In the genomic region with DNA sequence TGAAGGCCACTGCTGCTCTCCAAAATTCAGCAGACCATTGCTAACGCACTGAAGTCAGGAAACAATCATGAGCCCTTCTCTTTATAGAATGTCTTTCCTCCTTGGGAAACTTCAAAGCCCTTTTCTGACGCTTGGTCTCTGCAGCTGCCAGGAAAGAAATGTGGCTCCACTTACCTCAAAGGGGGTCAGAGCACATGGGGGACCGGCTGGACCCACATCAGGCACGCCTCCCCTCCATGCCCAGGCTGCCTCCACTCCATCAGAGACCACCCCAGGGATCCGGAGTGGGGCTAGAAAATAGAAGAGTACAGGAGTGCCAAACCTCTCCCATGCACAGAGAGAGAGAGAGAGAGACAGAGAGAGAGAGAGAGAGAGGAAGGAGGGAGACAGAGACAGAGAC, we compare ENCODE assay signal across 35 mouse cellular contexts. TPM values are rescaled to one million over a fixed set of nuclear protein-coding genes. Genes with fewer than 3 reads are reported as not detected.
DNase-seq lines count a peak whose midpoint lies in the region; ATAC-seq and TF ChIP-seq lines count a peak whose summit lies in the region.
"Had no signal": no experiment of that assay in that cellular context is flagged by ENCODE, and none has a peak within 500 bp of the region (broad histone marks: within the 10 kb centered on the region; RNA-seq: fewer than 3 reads in every experiment).

No protein-coding gene starts in this region.

- no peak overlapping the region for H3K9ac ChIP-seq in embryonic facial prominence, embryonic 13.5 days
- no peak overlapping the region for H3K9ac ChIP-seq in limb, embryonic 11.5 days (ENCODE audit: low read length)
- H3K9ac ChIP-seq: hindbrain, embryonic 15.5 days; liver, embryonic 13.5 days; lung, embryonic 14.5 days had no signal

- WGBS in embryonic facial prominence, embryonic 13.5 days: 18% methylated on average over 5 of the region's 5 CpGs
- 13% methylated on average over 5 of the region's 5 CpGs for WGBS in limb, embryonic 11.5 days
- WGBS in lung, adult 2 months: 59% methylated on average over 5 of the region's 5 CpGs

- no peak for TF ChIP-seq CTCF in layer of hippocampus, adult 2 months (conservative IDR thresholded peaks at IDR 0.05)
- TF ChIP-seq CTCF in lung, adult 2 months (IDR thresholded peaks at IDR 0.05; ENCODE audit: insufficient read depth, low read length): no peak

- DNase-seq in layer of hippocampus, adult 2 months (ENCODE audit: low spot score in 2 of 2): no peak
- no peak for DNase-seq in layer of hippocampus, adult 8-10 months (ENCODE audit: low spot score in 2 of 2)
- no peak for DNase-seq in limb, embryonic 11.5 days (ENCODE audit: low spot score)
- DNase-seq in lung, adult 2 months: no peak
- DNase-seq in lung, postnatal 36 days: no peak
- DNase-seq: adrenal gland, postnatal 25 days; cerebellum, adult 18-20 months; cerebellum, postnatal 10 days; gastrocnemius, adult 2 months; gastrocnemius, postnatal 36 days; heart, postnatal 14 days; kidney, adult 11 months; kidney, postnatal 14 days; liver, embryonic 13.5 days; lung, embryonic 14.5 days; midbrain, embryonic 14.5 days; thymus, adult 2 months; thymus, postnatal 4 days had no signal

- H3K4me3 ChIP-seq in layer of hippocampus, adult 2 months: no peak overlapping the region
- H3K4me3 ChIP-seq in embryonic facial prominence, embryonic 13.5 days: no peak overlapping the region
- no peak overlapping the region for H3K4me3 ChIP-seq in limb, embryonic 11.5 days (ENCODE audit: low read depth, low read length)
- no peak overlapping the region for H3K4me3 ChIP-seq in lung, adult 2 months (replicated peaks; ENCODE audit: extremely low read depth, low read depth, low read length)
- H3K4me3 ChIP-seq: gastrocnemius, adult 2 months; hindbrain, embryonic 10.5 days; hindbrain, embryonic 15.5 days; left cerebral cortex, adult 2 months; liver, embryonic 13.5 days; megakaryocyte, embryonic 14.5 days had no signal

- TF ChIP-seq POLR2A in lung, adult 2 months (IDR thresholded peaks at IDR 0.05; ENCODE audit: borderline replicate concordance, extremely low read depth, low read depth, low read length): no peak

- H3K36me3 ChIP-seq in embryonic facial prominence, embryonic 13.5 days: no peaks in the 10 kb centered on the region
- no peaks in the 10 kb centered on the region for H3K36me3 ChIP-seq in limb, embryonic 11.5 days (ENCODE audit: control insufficient read depth, insufficient read depth, low read length)
- H3K36me3 ChIP-seq: hindbrain, embryonic 10.5 days; hindbrain, embryonic 15.5 days; liver, embryonic 13.5 days had no signal

- 0 out of 2 replicates have a peak, but pooled peaks have one; percentile 68 for ATAC-seq in embryonic facial prominence, embryonic 13.5 days (ENCODE audit: insufficient number of reproducible peaks, insufficient read depth, low FRiP score, low TSS enrichment, low read depth)
- ATAC-seq in limb, embryonic 11.5 days (ENCODE audit: insufficient number of reproducible peaks, low FRiP score, low TSS enrichment, low read depth): no peak
- ATAC-seq in granulocyte monocyte progenitor cell, adult 5-6 weeks (replicated peaks; ENCODE audit: poor library complexity, severe bottlenecking): no peak
- ATAC-seq: forebrain, embryonic 14.5 days; inflammation-experienced regulatory T-cells, adult 6 months had no signal

- no peaks in the 10 kb centered on the region for H3K27me3 ChIP-seq in embryonic facial prominence, embryonic 13.5 days
- H3K27me3 ChIP-seq in limb, embryonic 11.5 days (ENCODE audit: control insufficient read depth, insufficient read depth, low read length): no peaks in the 10 kb centered on the region
- H3K27me3 ChIP-seq: hindbrain, embryonic 15.5 days; liver, embryonic 13.5 days had no signal

- H3K4me1 ChIP-seq in embryonic facial prominence, embryonic 13.5 days: peaks cover 42% of the 10 kb centered on the region
- no peaks in the 10 kb centered on the region for H3K4me1 ChIP-seq in limb, embryonic 11.5 days (ENCODE audit: control insufficient read depth, insufficient read depth, low read length)
- no peaks in the 10 kb centered on the region for H3K4me1 ChIP-seq in lung, adult 2 months (ENCODE audit: control insufficient read depth, insufficient read depth, low read length)
- H3K4me1 ChIP-seq: hindbrain, embryonic 15.5 days; liver, embryonic 13.5 days had no signal

- H3K27ac ChIP-seq in layer of hippocampus, adult 2 months: 0 out of 2 replicates have a peak overlapping the region, but pooled peaks have one; percentile 6
- H3K27ac ChIP-seq in embryonic facial prominence, embryonic 13.5 days: peak overlapping the region; percentile 75
- 0 out of 2 replicates have a peak overlapping the region, but pooled peaks have one; percentile 36 for H3K27ac ChIP-seq in limb, embryonic 11.5 days (replicated peaks; ENCODE audit: low read depth, low read length)
- H3K27ac ChIP-seq: gastrocnemius, adult 2 months; hindbrain, embryonic 10.5 days; hindbrain, embryonic 15.5 days; left cerebral cortex, adult 2 months; liver, embryonic 13.5 days had no signal

- H3K9me3 ChIP-seq in embryonic facial prominence, embryonic 13.5 days: no peaks in the 10 kb centered on the region
- no peaks in the 10 kb centered on the region for H3K9me3 ChIP-seq in limb, embryonic 11.5 days (ENCODE audit: control insufficient read depth, low read length)
- H3K9me3 ChIP-seq: hindbrain, embryonic 10.5 days; hindbrain, embryonic 15.5 days; liver, embryonic 13.5 days; megakaryocyte, embryonic 14.5 days had no signal

- no peak overlapping the region for H3K4me2 ChIP-seq in embryonic facial prominence, embryonic 13.5 days
- no peak overlapping the region for H3K4me2 ChIP-seq in limb, embryonic 11.5 days (ENCODE audit: low read depth, severe bottlenecking)
- H3K4me2 ChIP-seq: hindbrain, embryonic 15.5 days; liver, embryonic 13.5 days; lung, embryonic 14.5 days had no signal

RNA-seq across cellular contexts. Expression of a gene that starts 26.0 kb away (rescaled TPM):
- total RNA-seq in layer of hippocampus, adult 2 months (2021): not detected
- total RNA-seq in layer of hippocampus, adult 8-10 months (2022): under 1 TPM in 1 of 4 experiments, not detected in 3; 0.16 TPM
- not detected in 2 replicates for polyA plus RNA-seq in embryonic facial prominence, embryonic 13.5 days (2015; fragmentation: Nextera tagmentation; extraction: Ambion mirVana)
- not detected in 2 replicates for polyA plus RNA-seq in limb, embryonic 11.5 days (2014; fragmentation: Nextera tagmentation; extraction: Ambion mirVana)
- polyA plus RNA-seq in lung, adult 2 months (2012; rRNA removed): not detected in 2 replicates
- not detected in 2 replicates for total RNA-seq in granulocyte monocyte progenitor cell, adult 5-6 weeks (2014; fragmentation: Nextera tagmentation)
- not detected in 2 replicates for total RNA-seq in granulocyte monocyte progenitor cell, adult 5-6 weeks (2017)
- total RNA-seq: adrenal gland, postnatal 25 days; common myeloid progenitor, adult 5-6 weeks; gastrocnemius, adult 2 months; gastrocnemius, postnatal 36 days; heart, adult 8-10 months; heart, postnatal 14 days; layer of hippocampus, postnatal 14 days; left cerebral cortex, adult 2 months; left cerebral cortex, postnatal 25 days; MEL; monocyte, adult 5-6 weeks had no signal
- polyA plus RNA-seq: forebrain, embryonic 14.5 days; heart, embryonic 14.5 days; hindbrain, embryonic 10.5 days; hindbrain, embryonic 15.5 days; kidney, embryonic 14.5 days; liver, embryonic 13.5 days; lung, embryonic 14.5 days; midbrain, embryonic 14.5 days; neural tube, embryonic 14.5 days; thymus, adult 2 months had no signal

Comparison
In these comparisons a context has a peak if more than half of its experiments do, and no peak if none do; other contexts are left out.
1. H3K27ac ChIP-seq: peak in every context shown above with its lines; median percentile 75 in embryonic facial prominence, embryonic 13.5 days; 36 in limb, embryonic 11.5 days; 6 in layer of hippocampus, adult 2 months.